ENCODE assay signal across 14 mouse cellular contexts in genomic region chr1:45868479-45869137, GRCm38 (mm10). TPM values are rescaled to one million over a fixed set of nuclear protein-coding genes. Genes with fewer than 3 reads are reported as not detected.
A peak's percentile ranks its signal among the peaks of the same experiment; 100 is the strongest.
DNase-seq lines count a peak whose midpoint lies in the region; ATAC-seq lines count a peak whose summit lies in the region.
"Had no signal": no experiment of that assay in that cellular context is flagged by ENCODE, and none has a peak within 500 bp of the region (broad histone marks: within the 10 kb centered on the region; RNA-seq: fewer than 3 reads in every experiment).

No protein-coding gene starts in this region.

- H3K9me3 ChIP-seq in heart, embryonic 16.5 days (replicated peaks; ENCODE audit: control insufficient read depth, low read length): no peaks in the 10 kb centered on the region
- no peaks in the 10 kb centered on the region for H3K9me3 ChIP-seq in lung, embryonic 16.5 days (ENCODE audit: control insufficient read depth, low read length)
- no peaks in the 10 kb centered on the region for H3K9me3 ChIP-seq in liver, embryonic 12.5 days (replicated peaks)
- H3K9me3 ChIP-seq in stomach, embryonic 16.5 days (replicated peaks; ENCODE audit: control insufficient read depth, low read length): no peaks in the 10 kb centered on the region
- H3K9me3 ChIP-seq in forebrain, embryonic 16.5 days (ENCODE audit: control insufficient read depth, low read length): no peaks in the 10 kb centered on the region
- H3K9me3 ChIP-seq: embryonic facial prominence, embryonic 15.5 days; limb, embryonic 12.5 days had no signal

- H3K9ac ChIP-seq in heart, embryonic 16.5 days (ENCODE audit: low read length): no peak overlapping the region
- no peak overlapping the region for H3K9ac ChIP-seq in lung, embryonic 16.5 days (ENCODE audit: low read length)
- no peak overlapping the region for H3K9ac ChIP-seq in liver, embryonic 12.5 days
- H3K9ac ChIP-seq in stomach, embryonic 16.5 days (ENCODE audit: low read length): no peak overlapping the region
- H3K9ac ChIP-seq in forebrain, embryonic 16.5 days (replicated peaks; ENCODE audit: low read depth, low read length): no peak overlapping the region
- H3K9ac ChIP-seq: embryonic facial prominence, embryonic 15.5 days; limb, embryonic 12.5 days had no signal

- no peak overlapping the region for H3K4me2 ChIP-seq in heart, embryonic 16.5 days (ENCODE audit: low read depth, low read length)
- H3K4me2 ChIP-seq in lung, embryonic 16.5 days (ENCODE audit: low read depth, low read length): no peak overlapping the region
- H3K4me2 ChIP-seq in liver, embryonic 12.5 days: no peak overlapping the region
- H3K4me2 ChIP-seq in stomach, embryonic 16.5 days (ENCODE audit: low read depth, low read length): no peak overlapping the region
- no peak overlapping the region for H3K4me2 ChIP-seq in forebrain, embryonic 16.5 days (ENCODE audit: low read length)
- H3K4me2 ChIP-seq: embryonic facial prominence, embryonic 15.5 days; limb, embryonic 12.5 days had no signal

- no peak for ATAC-seq in heart, embryonic 16.5 days (replicated peaks; ENCODE audit: extremely low read depth, insufficient read depth, low FRiP score)
- ATAC-seq in lung, embryonic 16.5 days (ENCODE audit: low read depth): no peak
- ATAC-seq in liver, embryonic 12.5 days: no peak
- no peak for ATAC-seq in stomach, embryonic 16.5 days (ENCODE audit: insufficient read depth, low FRiP score)
- no peak for ATAC-seq in forebrain, embryonic 16.5 days
- ATAC-seq: hindbrain, embryonic 16.5 days had no signal

- WGBS in heart, embryonic 16.5 days: 53% methylated on average over 3 of the region's 3 CpGs
- 55% methylated on average over 3 of the region's 3 CpGs for WGBS in lung, embryonic 16.5 days
- WGBS in liver, embryonic 12.5 days (ENCODE audit: insufficient replicate concordance): 56% methylated on average over 3 of the region's 3 CpGs
- 53% methylated on average over 3 of the region's 3 CpGs for WGBS in stomach, embryonic 16.5 days
- 84% methylated on average over 3 of the region's 3 CpGs for WGBS in forebrain, embryonic 16.5 days

- H3K27ac ChIP-seq in heart, embryonic 16.5 days (ENCODE audit: low read length): 0 out of 2 replicates have a peak overlapping the region, but pooled peaks have one; percentile 16
- peak overlapping the region; percentile 36; the same call in 1 of the 2 replicates for H3K27ac ChIP-seq in lung, embryonic 16.5 days (ENCODE audit: low read length)
- H3K27ac ChIP-seq in liver, embryonic 12.5 days: peak overlapping the region; percentile 45; the same call in 1 of the 2 replicates
- H3K27ac ChIP-seq in stomach, embryonic 16.5 days (ENCODE audit: low read length): peak overlapping the region; percentile 75
- no peak overlapping the region for H3K27ac ChIP-seq in forebrain, embryonic 16.5 days (ENCODE audit: low read length)
- H3K27ac ChIP-seq: embryonic facial prominence, embryonic 15.5 days; limb, embryonic 12.5 days had no signal

- no peaks in the 10 kb centered on the region for H3K36me3 ChIP-seq in heart, embryonic 16.5 days (ENCODE audit: control insufficient read depth, insufficient read depth)
- no peaks in the 10 kb centered on the region for H3K36me3 ChIP-seq in lung, embryonic 16.5 days (ENCODE audit: control insufficient read depth, insufficient read depth, low read length)
- no peaks in the 10 kb centered on the region for H3K36me3 ChIP-seq in liver, embryonic 12.5 days
- no peaks in the 10 kb centered on the region for H3K36me3 ChIP-seq in stomach, embryonic 16.5 days (ENCODE audit: control insufficient read depth, insufficient read depth, low read length)
- H3K36me3 ChIP-seq in forebrain, embryonic 16.5 days (ENCODE audit: control insufficient read depth, insufficient read depth): no peaks in the 10 kb centered on the region
- H3K36me3 ChIP-seq: embryonic facial prominence, embryonic 15.5 days; limb, embryonic 12.5 days had no signal

- DNase-seq in heart, postnatal 4 days: no peak
- DNase-seq in lung, postnatal 36 days: no peak
- DNase-seq in thymus, postnatal 25 days: no peak
- DNase-seq: cerebellum, postnatal 36 days; thymus, postnatal 36 days had no signal

- H3K27me3 ChIP-seq in heart, embryonic 16.5 days (ENCODE audit: control insufficient read depth, insufficient read depth, low read length): no peaks in the 10 kb centered on the region
- H3K27me3 ChIP-seq in lung, embryonic 16.5 days (ENCODE audit: control insufficient read depth, insufficient read depth, low read depth, low read length): peaks cover 18% of the 10 kb centered on the region
- H3K27me3 ChIP-seq in liver, embryonic 12.5 days (replicated peaks): no peaks in the 10 kb centered on the region
- no peaks in the 10 kb centered on the region for H3K27me3 ChIP-seq in stomach, embryonic 16.5 days (ENCODE audit: control insufficient read depth, insufficient read depth, low read length)
- H3K27me3 ChIP-seq in forebrain, embryonic 16.5 days (replicated peaks; ENCODE audit: control insufficient read depth, insufficient read depth, low read length): no peaks in the 10 kb centered on the region
- H3K27me3 ChIP-seq: embryonic facial prominence, embryonic 15.5 days; limb, embryonic 12.5 days had no signal

- peaks cover 20% of the 10 kb centered on the region for H3K4me1 ChIP-seq in heart, embryonic 16.5 days (ENCODE audit: control insufficient read depth, insufficient read depth, low read length)
- H3K4me1 ChIP-seq in lung, embryonic 16.5 days (replicated peaks; ENCODE audit: control insufficient read depth, insufficient read depth, low read length): peaks cover 30% of the 10 kb centered on the region
- H3K4me1 ChIP-seq in liver, embryonic 12.5 days: peaks cover 23% of the 10 kb centered on the region
- peaks cover 25% of the 10 kb centered on the region for H3K4me1 ChIP-seq in stomach, embryonic 16.5 days (ENCODE audit: control insufficient read depth, insufficient read depth, low read length)
- no peaks in the 10 kb centered on the region for H3K4me1 ChIP-seq in forebrain, embryonic 16.5 days (replicated peaks; ENCODE audit: control insufficient read depth, insufficient read depth, low read length)

- H3K4me3 ChIP-seq in heart, embryonic 16.5 days (ENCODE audit: low read length): no peak overlapping the region
- H3K4me3 ChIP-seq in lung, embryonic 16.5 days (ENCODE audit: low read length): no peak overlapping the region
- H3K4me3 ChIP-seq in liver, embryonic 12.5 days: no peak overlapping the region
- H3K4me3 ChIP-seq in stomach, embryonic 16.5 days (replicated peaks; ENCODE audit: low read length): no peak overlapping the region
- H3K4me3 ChIP-seq in forebrain, embryonic 16.5 days (replicated peaks; ENCODE audit: low read length): no peak overlapping the region
- H3K4me3 ChIP-seq: embryonic facial prominence, embryonic 15.5 days; limb, embryonic 12.5 days had no signal

RNA-seq across cellular contexts. Expression of gene Gm5269, which starts 21.5 kb away (rescaled TPM):
- not detected in 2 replicates for polyA plus RNA-seq in heart, embryonic 16.5 days (2015; fragmentation: Nextera tagmentation; extraction: Ambion mirVana)
- not detected for total RNA-seq in heart, postnatal 4 days (2021)
- not detected in 2 replicates for polyA plus RNA-seq in lung, embryonic 16.5 days (2015; fragmentation: Nextera tagmentation; extraction: Ambion mirVana)
- polyA plus RNA-seq in liver, embryonic 12.5 days (2016; fragmentation: Nextera tagmentation; extraction: Ambion mirVana): not detected in 2 replicates
- polyA plus RNA-seq in stomach, embryonic 16.5 days (2015; fragmentation: Nextera tagmentation; extraction: Ambion mirVana): not detected in 2 replicates
- polyA plus RNA-seq in forebrain, embryonic 16.5 days (2015; fragmentation: Nextera tagmentation; extraction: Ambion mirVana): not detected in 2 replicates
- total RNA-seq: heart, adult 8-10 months had no signal
- polyA plus RNA-seq: embryonic facial prominence, embryonic 15.5 days; hindbrain, embryonic 16.5 days; limb, embryonic 12.5 days had no signal

RNA-seq across cellular contexts. Expression of gene Slc40a1, which starts 57.7 kb away (rescaled TPM):
- polyA plus RNA-seq in heart, embryonic 16.5 days (2015; fragmentation: Nextera tagmentation; extraction: Ambion mirVana): 18.0 and 18.8 TPM in 2 replicates
- 10 to 100 TPM; 12.9 to 14.0 TPM for total RNA-seq in heart, postnatal 4 days (2021)
- polyA plus RNA-seq in lung, embryonic 16.5 days (2015; fragmentation: Nextera tagmentation; extraction: Ambion mirVana): 41.3 and 42.8 TPM in 2 replicates
- polyA plus RNA-seq in liver, embryonic 12.5 days (2016; fragmentation: Nextera tagmentation; extraction: Ambion mirVana): 85.3 and 85.7 TPM in 2 replicates
- 123 and 142 TPM in 2 replicates for polyA plus RNA-seq in stomach, embryonic 16.5 days (2015; fragmentation: Nextera tagmentation; extraction: Ambion mirVana)
- 26.5 and 34.6 TPM in 2 replicates for polyA plus RNA-seq in forebrain, embryonic 16.5 days (2015; fragmentation: Nextera tagmentation; extraction: Ambion mirVana)
